Mouse (Mus musculus): Measurements from ENCODE around the gene Kxd1. TPM values are rescaled to one million over a fixed set of nuclear protein-coding genes. Genes with fewer than 3 reads are reported as not detected.

The Kxd1 gene
- polyA plus RNA-seq, 1 experiment from 2014 or later, result 52.6 TPM

- no peak for ATAC-seq (ENCODE audit: low FRiP score)
- H3K36me3 ChIP-seq (ENCODE audit: control insufficient read depth, insufficient read depth, low read length), result no peaks in the 10 kb centered on the region
- peak overlapping the region; percentile 36; the same call in 1 of the 2 replicates for H3K27ac ChIP-seq (ENCODE audit: low read depth, low read length)
- DNase-seq (ENCODE audit: low spot score), result no peak
- no peak overlapping the region for H3K4me2 ChIP-seq (replicated peaks; ENCODE audit: low read depth, low read length)
- H3K4me1 ChIP-seq (replicated peaks; ENCODE audit: control insufficient read depth, insufficient read depth, low read length), result no peaks in the 10 kb centered on the region
- H3K9me3 ChIP-seq (ENCODE audit: control insufficient read depth, low read length), result no peaks in the 10 kb centered on the region
- H3K9ac ChIP-seq (ENCODE audit: low read depth, low read length), result no peak overlapping the region
- H3K4me3 ChIP-seq (ENCODE audit: low read depth, low read length), result no peak overlapping the region
- WGBS, result 73% methylated on average over 11 of the region's 11 CpGs
- no peaks in the 10 kb centered on the region for H3K27me3 ChIP-seq (ENCODE audit: control insufficient read depth, insufficient read depth, low read length)
Measured at GRCm38 (mm10) chr8:70466771-70467170, 61.0 kb downstream of the Kxd1 start.

DNA sequence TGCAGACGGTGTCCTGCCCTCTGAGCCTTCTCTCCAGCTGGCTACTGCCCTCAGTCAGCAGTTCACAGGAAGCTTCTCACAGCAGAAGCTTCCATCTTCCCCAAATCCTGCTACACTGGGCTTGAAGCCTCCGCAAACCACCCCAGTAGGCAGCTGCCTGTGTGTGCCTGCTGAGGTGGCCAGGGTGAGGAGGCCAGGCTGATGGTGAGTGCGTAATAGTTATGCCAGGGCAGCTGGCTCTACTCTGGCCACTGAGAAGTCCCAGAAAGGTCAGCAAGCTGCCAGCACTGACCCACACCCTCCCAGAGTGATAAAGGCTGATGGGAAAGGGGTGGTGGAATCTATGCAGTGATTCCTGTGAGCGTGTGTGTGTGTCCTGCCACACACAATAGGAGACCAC, 61.5 kb downstream of the Kxd1 start:
- Histone ChIP-seq H3K4me3 (ENCODE audit: low read depth, low read length) (no peak overlapping the region), H3K27ac (ENCODE audit: low read depth, low read length) (peak overlapping the region; percentile 36; the same call in 1 of the 2 replicates), H3K4me1 (replicated peaks; ENCODE audit: control insufficient read depth, insufficient read depth, low read length) (no peaks in the 10 kb centered on the region), H3K36me3 (ENCODE audit: control insufficient read depth, insufficient read depth, low read length) (no peaks in the 10 kb centered on the region), H3K4me2 (replicated peaks; ENCODE audit: low read depth, low read length) (no peak overlapping the region), H3K27me3 (ENCODE audit: control insufficient read depth, insufficient read depth, low read length) (no peaks in the 10 kb centered on the region), H3K9ac (ENCODE audit: low read depth, low read length) (no peak overlapping the region), H3K9me3 (ENCODE audit: control insufficient read depth, low read length) (no peaks in the 10 kb centered on the region)
- WGBS, result 85% methylated on average over 4 of the region's 4 CpGs
- ATAC-seq (ENCODE audit: low FRiP score) (no peak), DNase-seq (ENCODE audit: low spot score) (no peak)

DNA sequence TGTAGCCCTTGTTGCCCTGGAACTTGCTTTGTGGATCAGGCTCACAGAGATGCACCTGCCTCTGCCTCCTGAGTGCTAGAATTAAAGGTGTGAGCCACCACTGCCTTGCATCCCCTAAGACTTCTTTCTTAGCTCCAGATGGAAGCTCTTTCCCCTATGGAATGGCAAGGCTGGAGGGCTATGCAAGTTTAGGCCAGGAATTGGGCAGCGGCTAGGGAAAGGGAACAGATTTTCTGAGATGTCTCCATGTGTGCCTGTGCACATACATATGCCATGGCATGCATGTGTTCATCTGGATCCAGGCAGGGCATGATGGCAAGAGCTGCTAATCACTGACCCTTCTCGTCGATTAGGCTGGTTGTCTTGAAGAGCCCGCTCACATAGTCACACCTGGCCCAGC, 62.1 kb downstream of the Kxd1 start:
- no peaks in the 10 kb centered on the region for H3K4me1 ChIP-seq (replicated peaks; ENCODE audit: control insufficient read depth, insufficient read depth, low read length)
- no peak overlapping the region for H3K27ac ChIP-seq (ENCODE audit: low read depth, low read length)
- no peaks in the 10 kb centered on the region for H3K27me3 ChIP-seq (ENCODE audit: control insufficient read depth, insufficient read depth, low read length)
- 99% methylated on average over 4 of the region's 4 CpGs for WGBS
- DNase-seq (ENCODE audit: low spot score) (no peak), ATAC-seq (ENCODE audit: low FRiP score) (no peak)
- no peak overlapping the region for H3K4me3 ChIP-seq (ENCODE audit: low read depth, low read length)
- H3K4me2 ChIP-seq (replicated peaks; ENCODE audit: low read depth, low read length), result no peak overlapping the region
- no peaks in the 10 kb centered on the region for H3K9me3 ChIP-seq (ENCODE audit: control insufficient read depth, low read length)
- no peak overlapping the region for H3K9ac ChIP-seq (ENCODE audit: low read depth, low read length)
- no peaks in the 10 kb centered on the region for H3K36me3 ChIP-seq (ENCODE audit: control insufficient read depth, insufficient read depth, low read length)

DNA sequence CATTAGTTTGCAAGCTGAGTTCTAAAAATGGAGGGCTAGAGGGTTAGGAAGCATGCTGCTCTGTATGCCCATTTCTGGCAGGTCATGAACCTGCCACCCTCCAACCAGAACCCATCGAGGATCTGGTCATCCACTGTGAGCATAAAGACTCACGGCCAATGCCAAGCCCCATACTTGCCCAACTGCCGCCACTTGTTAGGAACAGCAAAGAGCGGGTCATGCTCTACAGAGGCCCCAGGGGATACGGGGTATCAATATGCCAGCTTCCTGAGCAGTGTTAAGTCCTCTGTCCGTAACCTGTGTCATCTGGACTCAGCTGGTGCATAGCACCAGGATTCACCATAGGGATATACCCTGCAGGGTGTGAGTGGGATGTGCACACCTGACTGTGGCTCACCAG, 63.6 kb downstream of the Kxd1 start:
- ATAC-seq (ENCODE audit: low FRiP score), result no peak
- Histone ChIP-seq H3K4me1 (replicated peaks; ENCODE audit: control insufficient read depth, insufficient read depth, low read length) (no peaks in the 10 kb centered on the region), H3K4me2 (replicated peaks; ENCODE audit: low read depth, low read length) (no peak overlapping the region), H3K9me3 (ENCODE audit: control insufficient read depth, low read length) (no peaks in the 10 kb centered on the region), H3K27ac (ENCODE audit: low read depth, low read length) (no peak overlapping the region), H3K36me3 (ENCODE audit: control insufficient read depth, insufficient read depth, low read length) (no peaks in the 10 kb centered on the region), H3K4me3 (ENCODE audit: low read depth, low read length) (no peak overlapping the region), H3K27me3 (ENCODE audit: control insufficient read depth, insufficient read depth, low read length) (no peaks in the 10 kb centered on the region), H3K9ac (ENCODE audit: low read depth, low read length) (no peak overlapping the region)
- 89% methylated on average over 6 of the region's 6 CpGs for WGBS
- DNase-seq (ENCODE audit: low spot score), result no peak

DNA sequence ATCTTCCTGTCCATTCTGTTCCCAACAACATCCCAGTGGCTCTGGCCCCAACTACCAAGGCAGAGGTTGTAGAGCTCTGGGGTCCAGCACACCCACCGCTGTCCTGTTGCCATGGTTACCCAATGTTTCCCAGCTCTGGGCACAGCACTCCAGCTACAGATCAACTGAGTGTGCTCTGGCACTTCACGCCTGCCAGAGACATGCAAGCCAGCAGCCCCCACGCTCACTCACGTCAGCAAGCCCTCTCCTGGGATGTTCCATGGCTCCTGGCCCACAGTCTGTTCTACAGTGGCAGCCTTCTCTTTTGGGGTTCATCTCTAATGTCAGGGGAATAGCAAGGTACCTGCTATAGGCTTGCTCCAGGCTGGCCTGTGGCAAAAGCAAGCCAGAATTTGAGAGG, 64.5 kb downstream of the Kxd1 start:
- Histone ChIP-seq H3K27me3 (ENCODE audit: control insufficient read depth, insufficient read depth, low read length) (no peaks in the 10 kb centered on the region), H3K4me3 (ENCODE audit: low read depth, low read length) (no peak overlapping the region), H3K9ac (ENCODE audit: low read depth, low read length) (no peak overlapping the region), H3K27ac (ENCODE audit: low read depth, low read length) (no peak overlapping the region), H3K4me2 (replicated peaks; ENCODE audit: low read depth, low read length) (no peak overlapping the region), H3K4me1 (replicated peaks; ENCODE audit: control insufficient read depth, insufficient read depth, low read length) (no peaks in the 10 kb centered on the region), H3K36me3 (ENCODE audit: control insufficient read depth, insufficient read depth, low read length) (no peaks in the 10 kb centered on the region), H3K9me3 (ENCODE audit: control insufficient read depth, low read length) (no peaks in the 10 kb centered on the region)
- ATAC-seq (ENCODE audit: low FRiP score), result no peak
- DNase-seq (ENCODE audit: low spot score), result no peak
- WGBS, result 75% methylated on average over 4 of the region's 4 CpGs

DNA sequence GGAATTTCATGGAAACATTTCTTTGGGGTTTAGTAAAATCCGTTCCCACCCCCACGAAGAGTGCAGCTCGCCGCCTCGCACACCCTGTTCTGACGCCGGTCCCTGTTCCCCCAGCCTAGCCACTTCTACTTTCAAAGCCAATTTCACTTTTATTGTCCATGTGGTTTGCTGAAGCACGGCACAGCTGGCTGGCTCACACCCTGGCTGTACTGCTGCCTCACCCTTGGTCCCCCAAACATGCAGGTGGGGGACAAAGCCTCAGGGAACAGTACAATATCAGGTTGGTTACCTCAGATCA, 65.3 kb downstream of the Kxd1 start:
- 97% methylated on average over 8 of the region's 8 CpGs for WGBS
- no peaks in the 10 kb centered on the region for H3K4me1 ChIP-seq (replicated peaks; ENCODE audit: control insufficient read depth, insufficient read depth, low read length)
- no peaks in the 10 kb centered on the region for H3K9me3 ChIP-seq (ENCODE audit: control insufficient read depth, low read length)
- H3K4me2 ChIP-seq (replicated peaks; ENCODE audit: low read depth, low read length), result no peak overlapping the region
- DNase-seq (ENCODE audit: low spot score), result no peak
- H3K27ac ChIP-seq (ENCODE audit: low read depth, low read length), result no peak overlapping the region
- H3K4me3 ChIP-seq (ENCODE audit: low read depth, low read length), result no peak overlapping the region
- H3K27me3 ChIP-seq (ENCODE audit: control insufficient read depth, insufficient read depth, low read length), result no peaks in the 10 kb centered on the region
- ATAC-seq (ENCODE audit: low FRiP score), result no peak
- H3K9ac ChIP-seq (ENCODE audit: low read depth, low read length), result no peak overlapping the region
- H3K36me3 ChIP-seq (ENCODE audit: control insufficient read depth, insufficient read depth, low read length), result no peaks in the 10 kb centered on the region

- Histone ChIP-seq H3K36me3 (ENCODE audit: control insufficient read depth, insufficient read depth, low read length) (no peaks in the 10 kb centered on the region), H3K9ac (ENCODE audit: low read depth, low read length) (no peak overlapping the region), H3K9me3 (ENCODE audit: control insufficient read depth, low read length) (no peaks in the 10 kb centered on the region), H3K4me2 (replicated peaks; ENCODE audit: low read depth, low read length) (no peak overlapping the region), H3K4me1 (replicated peaks; ENCODE audit: control insufficient read depth, insufficient read depth, low read length) (no peaks in the 10 kb centered on the region), H3K27ac (ENCODE audit: low read depth, low read length) (no peak overlapping the region), H3K4me3 (ENCODE audit: low read depth, low read length) (no peak overlapping the region), H3K27me3 (ENCODE audit: control insufficient read depth, insufficient read depth, low read length) (no peaks in the 10 kb centered on the region)
- ATAC-seq (ENCODE audit: low FRiP score) (no peak), DNase-seq (ENCODE audit: low spot score) (no peak)
- WGBS, result 90% methylated on average over 16 of the region's 16 CpGs
Measured at GRCm38 (mm10) chr8:70461765-70462515, 65.8 kb downstream of the Kxd1 start.

GRCm38 (mm10) chr8:70460606-70461005, 67.2 kb downstream of the Kxd1 start:
- H3K4me1 ChIP-seq (replicated peaks; ENCODE audit: control insufficient read depth, insufficient read depth, low read length), result no peaks in the 10 kb centered on the region
- 88% methylated on average over 9 of the region's 9 CpGs for WGBS
- H3K4me2 ChIP-seq (replicated peaks; ENCODE audit: low read depth, low read length), result no peak overlapping the region
- no peak overlapping the region for H3K27ac ChIP-seq (ENCODE audit: low read depth, low read length)
- no peak for DNase-seq (ENCODE audit: low spot score)
- H3K36me3 ChIP-seq (ENCODE audit: control insufficient read depth, insufficient read depth, low read length), result no peaks in the 10 kb centered on the region
- no peak for ATAC-seq (ENCODE audit: low FRiP score)
- H3K9me3 ChIP-seq (ENCODE audit: control insufficient read depth, low read length), result no peaks in the 10 kb centered on the region
- no peak overlapping the region for H3K9ac ChIP-seq (ENCODE audit: low read depth, low read length)
- no peak overlapping the region for H3K4me3 ChIP-seq (ENCODE audit: low read depth, low read length)
- no peaks in the 10 kb centered on the region for H3K27me3 ChIP-seq (ENCODE audit: control insufficient read depth, insufficient read depth, low read length)

DNA sequence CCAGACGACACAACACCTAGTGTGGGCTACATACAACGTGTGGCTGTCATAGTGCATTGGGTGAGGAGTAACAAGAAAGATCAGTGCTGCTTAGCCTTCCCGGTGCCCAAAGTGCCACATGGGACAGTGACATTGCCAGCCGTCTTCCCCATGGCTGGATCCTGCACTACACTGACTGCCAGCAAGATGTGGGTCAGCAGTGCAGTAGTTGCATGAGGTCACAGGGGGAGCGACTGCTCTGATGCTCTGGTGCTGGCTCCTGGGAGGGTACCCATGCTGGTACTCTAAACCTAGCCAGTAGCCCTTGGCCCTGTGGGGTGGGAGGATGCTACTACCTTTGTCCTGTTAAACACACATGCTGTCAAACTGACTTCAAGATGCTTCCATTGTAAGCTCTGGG, 67.6 kb downstream of the Kxd1 start:
- 92% methylated on average over 5 of the region's 5 CpGs for WGBS

More for the DNA sequence above, 67.6 kb downstream of the Kxd1 start:
- ATAC-seq (ENCODE audit: low FRiP score) (no peak), DNase-seq (ENCODE audit: low spot score) (no peak)
- H3K9ac ChIP-seq (ENCODE audit: low read depth, low read length), result no peak overlapping the region
- no peaks in the 10 kb centered on the region for H3K27me3 ChIP-seq (ENCODE audit: control insufficient read depth, insufficient read depth, low read length)
- H3K4me1 ChIP-seq (replicated peaks; ENCODE audit: control insufficient read depth, insufficient read depth, low read length), result no peaks in the 10 kb centered on the region
- H3K4me2 ChIP-seq (replicated peaks; ENCODE audit: low read depth, low read length), result no peak overlapping the region
- H3K36me3 ChIP-seq (ENCODE audit: control insufficient read depth, insufficient read depth, low read length), result no peaks in the 10 kb centered on the region
- no peaks in the 10 kb centered on the region for H3K9me3 ChIP-seq (ENCODE audit: control insufficient read depth, low read length)
- no peak overlapping the region for H3K4me3 ChIP-seq (ENCODE audit: low read depth, low read length)
- no peak overlapping the region for H3K27ac ChIP-seq (ENCODE audit: low read depth, low read length)

Data from hindbrain, embryonic 11.5 days (tissue).